Mouse (Mus musculus): ENCODE results near the gene Snx21. TPM values are rescaled to one million over a fixed set of nuclear protein-coding genes. Genes with fewer than 3 reads are reported as not detected.

Snx21 gene
- 40.6 and 45.6 TPM in 2 replicates for polyA plus RNA-seq (2015; fragmentation: Nextera tagmentation; extraction: Ambion mirVana)

GRCm38 (mm10) chr2:164785481-164786387, at the start of gene Snx21:
Snx21 (plus strand) TSS chr2:164785823.
- Histone ChIP-seq H3K27me3 (ENCODE audit: control insufficient read depth, insufficient read depth, low read length) (no peaks in the 10 kb centered on the region), H3K36me3 (ENCODE audit: control insufficient read depth, insufficient read depth) (peaks cover 2% of the 10 kb centered on the region; the same call in 1 of the 2 replicates), H3K9me3 (replicated peaks; ENCODE audit: control insufficient read depth, low read length) (no peaks in the 10 kb centered on the region), H3K4me2 (ENCODE audit: low read depth, low read length) (peak within 1 kb of the TSS; percentile 73), H3K4me1 (ENCODE audit: control insufficient read depth, insufficient read depth, low read length) (peaks cover 26% of the 10 kb centered on the region), H3K4me3 (ENCODE audit: low read length) (peak within 1 kb of the TSS; percentile 73), H3K9ac (ENCODE audit: low read length) (peak within 1 kb of the TSS; percentile 90), H3K27ac (ENCODE audit: low read length) (peak within 1 kb of the TSS; percentile 96)
- WGBS, result under 1% methylated on average over 84 of the region's 89 CpGs
- ATAC-seq (replicated peaks; ENCODE audit: extremely low read depth, insufficient read depth, low FRiP score), result peak; percentile 96

GRCm38 (mm10) chr2:164737377-164738090, 48.1 kb upstream of the Snx21 start:
- H3K9ac ChIP-seq (ENCODE audit: low read length), result no peak overlapping the region
- no peaks in the 10 kb centered on the region for H3K4me1 ChIP-seq (ENCODE audit: control insufficient read depth, insufficient read depth, low read length)
- ATAC-seq (replicated peaks; ENCODE audit: extremely low read depth, insufficient read depth, low FRiP score), result no peak
- no peaks in the 10 kb centered on the region for H3K9me3 ChIP-seq (replicated peaks; ENCODE audit: control insufficient read depth, low read length)
- H3K36me3 ChIP-seq (ENCODE audit: control insufficient read depth, insufficient read depth), result no peaks in the 10 kb centered on the region
- no peaks in the 10 kb centered on the region for H3K27me3 ChIP-seq (ENCODE audit: control insufficient read depth, insufficient read depth, low read length)
- no peak overlapping the region for H3K4me2 ChIP-seq (ENCODE audit: low read depth, low read length)
- H3K27ac ChIP-seq (ENCODE audit: low read length), result no peak overlapping the region
- no peak overlapping the region for H3K4me3 ChIP-seq (ENCODE audit: low read length)
- WGBS, result 53% methylated on average over 3 of the region's 3 CpGs

- Histone ChIP-seq H3K9ac (ENCODE audit: low read length) (no peak overlapping the region), H3K4me3 (ENCODE audit: low read length) (no peak overlapping the region), H3K36me3 (ENCODE audit: control insufficient read depth, insufficient read depth) (no peaks in the 10 kb centered on the region), H3K4me1 (ENCODE audit: control insufficient read depth, insufficient read depth, low read length) (no peaks in the 10 kb centered on the region; the same call in 1 of the 2 replicates), H3K4me2 (ENCODE audit: low read depth, low read length) (no peak overlapping the region), H3K27ac (ENCODE audit: low read length) (no peak overlapping the region), H3K27me3 (ENCODE audit: control insufficient read depth, insufficient read depth, low read length) (no peaks in the 10 kb centered on the region), H3K9me3 (replicated peaks; ENCODE audit: control insufficient read depth, low read length) (no peaks in the 10 kb centered on the region)
- 58% methylated on average over 7 of the region's 7 CpGs for WGBS
- no peak for ATAC-seq (replicated peaks; ENCODE audit: extremely low read depth, insufficient read depth, low FRiP score)
Measured at GRCm38 (mm10) chr2:164739876-164740275, 45.7 kb upstream of the Snx21 start.

- 61% methylated on average over 13 of the region's 13 CpGs for WGBS
- no peak for ATAC-seq (replicated peaks; ENCODE audit: extremely low read depth, insufficient read depth, low FRiP score)
Measured at GRCm38 (mm10) chr2:164744987-164745386, 40.6 kb upstream of the Snx21 start.

GRCm38 (mm10) chr2:164745843-164746479, 39.7 kb upstream of the Snx21 start, which contains the start of the genes Wfdc3 and Dnttip1:
Wfdc3 (minus strand) TSS chr2:164745931.
Dnttip1 (plus strand) TSS chr2:164745983.
- under 1% methylated on average over 57 of the region's 70 CpGs for WGBS
- Histone ChIP-seq H3K4me2 (ENCODE audit: low read depth, low read length) (peak within 1 kb of the TSS; percentile 98), H3K9me3 (replicated peaks; ENCODE audit: control insufficient read depth, low read length) (no peaks in the 10 kb centered on the region), H3K27ac (ENCODE audit: low read length) (peak within 1 kb of the TSS; percentile 79), H3K9ac (ENCODE audit: low read length) (peak within 1 kb of the TSS; percentile 96), H3K4me1 (ENCODE audit: control insufficient read depth, insufficient read depth, low read length) (peaks cover 12% of the 10 kb centered on the region), H3K27me3 (ENCODE audit: control insufficient read depth, insufficient read depth, low read length) (no peaks in the 10 kb centered on the region), H3K36me3 (ENCODE audit: control insufficient read depth, insufficient read depth) (peaks cover 20% of the 10 kb centered on the region), H3K4me3 (ENCODE audit: low read length) (peak within 1 kb of the TSS; percentile 92)
- peak; percentile 90 for ATAC-seq (replicated peaks; ENCODE audit: extremely low read depth, insufficient read depth, low FRiP score)

More at GRCm38 (mm10) chr2:164744987-164745386, 40.6 kb upstream of the Snx21 start:
- H3K4me2 ChIP-seq (ENCODE audit: low read depth, low read length), result peak overlapping the region; percentile 98
- no peaks in the 10 kb centered on the region for H3K9me3 ChIP-seq (replicated peaks; ENCODE audit: control insufficient read depth, low read length)
- no peaks in the 10 kb centered on the region for H3K27me3 ChIP-seq (ENCODE audit: control insufficient read depth, insufficient read depth, low read length)
- H3K4me3 ChIP-seq (ENCODE audit: low read length), result peak overlapping the region; percentile 92
- peaks cover 12% of the 10 kb centered on the region for H3K4me1 ChIP-seq (ENCODE audit: control insufficient read depth, insufficient read depth, low read length)
- H3K9ac ChIP-seq (ENCODE audit: low read length), result peak overlapping the region; percentile 96
- H3K27ac ChIP-seq (ENCODE audit: low read length), result no peak overlapping the region
- peaks cover 14% of the 10 kb centered on the region for H3K36me3 ChIP-seq (ENCODE audit: control insufficient read depth, insufficient read depth)

GRCm38 (mm10) chr2:164746693-164747092, 38.9 kb upstream of the Snx21 start:
- Histone ChIP-seq H3K4me3 (ENCODE audit: low read length) (peak overlapping the region; percentile 92), H3K4me1 (ENCODE audit: control insufficient read depth, insufficient read depth, low read length) (peaks cover 12% of the 10 kb centered on the region), H3K27ac (ENCODE audit: low read length) (no peak overlapping the region; the same call in 1 of the 2 replicates), H3K9me3 (replicated peaks; ENCODE audit: control insufficient read depth, low read length) (no peaks in the 10 kb centered on the region), H3K9ac (ENCODE audit: low read length) (peak overlapping the region; percentile 96), H3K27me3 (ENCODE audit: control insufficient read depth, insufficient read depth, low read length) (no peaks in the 10 kb centered on the region), H3K4me2 (ENCODE audit: low read depth, low read length) (peak overlapping the region; percentile 83), H3K36me3 (ENCODE audit: control insufficient read depth, insufficient read depth) (peaks cover 23% of the 10 kb centered on the region)
- no peak for ATAC-seq (replicated peaks; ENCODE audit: extremely low read depth, insufficient read depth, low FRiP score)
- WGBS, result 33% methylated on average over 8 of the region's 8 CpGs

- Histone ChIP-seq H3K4me3 (ENCODE audit: low read length) (no peak overlapping the region), H3K36me3 (ENCODE audit: control insufficient read depth, insufficient read depth) (peaks cover 32% of the 10 kb centered on the region), H3K27ac (ENCODE audit: low read length) (no peak overlapping the region), H3K4me2 (ENCODE audit: low read depth, low read length) (no peak overlapping the region), H3K27me3 (ENCODE audit: control insufficient read depth, insufficient read depth, low read length) (no peaks in the 10 kb centered on the region), H3K9ac (ENCODE audit: low read length) (no peak overlapping the region), H3K9me3 (replicated peaks; ENCODE audit: control insufficient read depth, low read length) (no peaks in the 10 kb centered on the region), H3K4me1 (ENCODE audit: control insufficient read depth, insufficient read depth, low read length) (peaks cover 12% of the 10 kb centered on the region)
- WGBS, result 79% methylated on average over 4 of the region's 4 CpGs
- no peak for ATAC-seq (replicated peaks; ENCODE audit: extremely low read depth, insufficient read depth, low FRiP score)
Measured at GRCm38 (mm10) chr2:164748191-164748590, 37.4 kb upstream of the Snx21 start.

GRCm38 (mm10) chr2:164748991-164749390, 36.6 kb upstream of the Snx21 start:
- Histone ChIP-seq H3K4me1 (ENCODE audit: control insufficient read depth, insufficient read depth, low read length) (peaks cover 13% of the 10 kb centered on the region), H3K9ac (ENCODE audit: low read length) (no peak overlapping the region), H3K4me3 (ENCODE audit: low read length) (no peak overlapping the region), H3K9me3 (replicated peaks; ENCODE audit: control insufficient read depth, low read length) (no peaks in the 10 kb centered on the region), H3K36me3 (ENCODE audit: control insufficient read depth, insufficient read depth) (peaks cover 36% of the 10 kb centered on the region), H3K4me2 (ENCODE audit: low read depth, low read length) (no peak overlapping the region), H3K27ac (ENCODE audit: low read length) (no peak overlapping the region), H3K27me3 (ENCODE audit: control insufficient read depth, insufficient read depth, low read length) (no peaks in the 10 kb centered on the region)
- ATAC-seq (replicated peaks; ENCODE audit: extremely low read depth, insufficient read depth, low FRiP score), result no peak
- WGBS, result 88% methylated on average over 6 of the region's 6 CpGs

Measured in heart, embryonic 16.5 days (tissue).